Mouse (Mus musculus): ENCODE measurements around the gene Tgfbr3. TPM values are rescaled to one million over a fixed set of nuclear protein-coding genes. Genes with fewer than 3 reads are reported as not detected.

Tgfbr3 gene
- total RNA-seq (2015) (2.4 and 5.6 TPM in 2 replicates), total RNA-seq (2017) (1.7 and 2.8 TPM in 2 replicates)

- ATAC-seq (replicated peaks; ENCODE audit: poor library complexity): peak; percentile 68
Observed at GRCm38 (mm10) chr5:107289234-107289764, at the start of gene Tgfbr3. Gene Tgfbr3 (minus strand): TSS chr5:107289629.

GRCm38 (mm10) chr5:107330916-107331421 is 41.5 kb upstream of the Tgfbr3 start, which contains the start of gene Brdt:
Gene Brdt (plus strand): TSS chr5:107331159.
- no peak for ATAC-seq (replicated peaks; ENCODE audit: poor library complexity)

- peak; percentile 80 for ATAC-seq (replicated peaks; ENCODE audit: poor library complexity)
Observed at GRCm38 (mm10) chr5:107320703-107321102, 31.3 kb upstream of the Tgfbr3 start.

- ATAC-seq (replicated peaks; ENCODE audit: poor library complexity): no peak
Observed at GRCm38 (mm10) chr5:107317141-107317540, 27.7 kb upstream of the Tgfbr3 start.

GRCm38 (mm10) chr5:107307432-107307831 is 18.0 kb upstream of the Tgfbr3 start:
- ATAC-seq (replicated peaks; ENCODE audit: poor library complexity): peak; percentile 58

GRCm38 (mm10) chr5:107304117-107304825 is 14.8 kb upstream of the Tgfbr3 start:
- ATAC-seq (replicated peaks; ENCODE audit: poor library complexity): no peak

- ATAC-seq (replicated peaks; ENCODE audit: poor library complexity): peak; percentile 79
Observed at GRCm38 (mm10) chr5:107303350-107303861, 14.0 kb upstream of the Tgfbr3 start.

GRCm38 (mm10) chr5:107298854-107299253 is 9.4 kb upstream of the Tgfbr3 start:
- ATAC-seq (replicated peaks; ENCODE audit: poor library complexity): no peak

- no peak for ATAC-seq (replicated peaks; ENCODE audit: poor library complexity)
Observed at GRCm38 (mm10) chr5:107296512-107297322, 7.3 kb upstream of the Tgfbr3 start.

- ATAC-seq (replicated peaks; ENCODE audit: poor library complexity): peak; percentile 58
Observed at GRCm38 (mm10) chr5:107295817-107296511, 6.5 kb upstream of the Tgfbr3 start.

- peak; percentile 77 for ATAC-seq (replicated peaks; ENCODE audit: poor library complexity)
Observed at GRCm38 (mm10) chr5:107295061-107295816, 5.8 kb upstream of the Tgfbr3 start.

DNA sequence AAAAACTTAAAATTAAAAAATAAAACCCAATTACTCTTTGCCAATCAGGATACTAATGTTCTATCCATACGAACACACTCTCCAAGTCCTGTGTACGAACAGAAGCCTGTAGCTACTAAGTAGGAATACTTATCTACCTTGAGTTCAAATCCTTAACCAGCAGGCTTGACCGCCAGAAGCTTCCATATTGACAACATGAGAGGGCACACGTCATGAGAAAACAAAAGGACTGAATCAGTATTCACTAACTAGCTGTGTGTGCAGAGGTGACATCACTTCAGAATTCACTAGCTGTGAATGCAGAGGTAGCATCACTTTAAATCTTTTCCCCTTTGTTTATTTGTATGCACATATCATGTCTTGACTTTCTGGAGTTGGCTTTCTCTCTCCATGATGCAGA is 4.6 kb upstream of the Tgfbr3 start:
- no peak for ATAC-seq (replicated peaks; ENCODE audit: poor library complexity)

- ATAC-seq (replicated peaks; ENCODE audit: poor library complexity): no peak
Observed at GRCm38 (mm10) chr5:107289986-107290385, 557 bp upstream of the Tgfbr3 start.

DNA sequence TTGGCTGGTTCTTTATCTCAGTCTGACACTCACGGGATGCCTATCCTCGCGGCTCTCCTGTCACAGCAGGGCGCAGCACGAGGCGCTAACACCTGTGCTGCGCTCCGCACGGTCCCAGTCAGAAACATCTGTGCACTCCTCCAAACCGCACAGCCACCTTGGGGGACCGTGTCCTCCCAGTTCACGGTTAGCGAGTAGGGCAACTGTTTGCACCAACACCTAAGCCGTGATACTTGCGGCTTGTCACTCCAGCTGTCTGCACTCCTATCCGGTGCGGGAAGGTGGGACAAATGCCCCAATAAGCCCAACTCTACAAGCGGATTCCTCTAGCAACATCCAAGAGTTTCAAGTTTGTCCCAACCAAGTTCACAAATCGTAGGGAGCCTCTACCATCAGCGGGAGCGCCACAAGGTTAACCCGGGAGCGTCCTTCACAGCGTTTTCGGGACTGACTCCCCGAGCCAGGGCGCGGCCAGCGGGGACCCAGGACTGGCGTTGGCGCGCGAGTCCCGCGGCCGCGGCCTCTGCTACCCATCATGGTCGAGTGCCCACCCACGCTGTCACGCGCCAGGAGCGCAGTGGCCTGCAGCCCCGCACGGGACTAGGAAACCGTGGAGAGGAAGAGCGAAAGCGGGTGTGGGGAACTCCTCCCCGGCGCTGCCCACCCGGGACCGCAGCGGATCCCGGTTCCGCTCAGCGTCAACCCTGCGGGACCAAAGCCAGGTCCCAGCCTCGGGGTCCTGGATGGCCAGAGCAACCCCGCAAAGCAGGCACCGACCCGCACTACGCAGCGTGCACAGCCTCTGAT is 799 bp downstream of the Tgfbr3 start:
- ATAC-seq (replicated peaks; ENCODE audit: poor library complexity): peak; percentile 64

GRCm38 (mm10) chr5:107287908-107288267 is 1.5 kb downstream of the Tgfbr3 start:
- ATAC-seq (replicated peaks; ENCODE audit: poor library complexity): no peak

DNA sequence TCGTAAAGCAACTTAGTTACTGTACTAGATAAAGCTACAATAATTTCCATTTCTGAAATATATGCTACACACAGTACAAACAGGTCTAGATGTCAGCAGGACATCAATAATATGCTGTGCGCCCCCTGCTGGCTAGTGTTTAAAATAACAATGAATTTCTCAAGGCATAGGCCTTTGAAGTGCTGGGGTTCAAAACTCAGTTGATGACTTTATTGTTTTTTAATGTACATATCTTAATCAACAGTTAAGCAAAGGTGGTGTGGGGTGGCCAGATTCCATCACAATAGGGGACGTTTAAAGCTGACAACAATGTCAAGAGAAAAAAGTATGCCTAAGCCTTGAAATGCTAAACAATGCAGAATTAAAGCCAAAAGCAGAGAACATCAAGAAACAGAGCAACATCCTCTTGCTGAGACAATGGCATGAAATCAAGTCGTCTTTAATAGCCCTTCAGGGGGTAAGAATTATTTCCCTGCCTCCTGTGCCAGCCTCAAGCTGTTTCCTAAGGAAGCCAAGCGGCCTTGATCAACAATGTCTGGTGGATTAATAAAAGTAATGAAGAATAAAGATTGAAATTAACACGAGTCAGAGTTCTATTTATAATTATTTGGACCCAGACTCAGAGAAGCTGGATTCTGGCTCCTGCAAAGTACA is 2.0 kb downstream of the Tgfbr3 start:
- ATAC-seq (replicated peaks; ENCODE audit: poor library complexity): peak; percentile 55

DNA sequence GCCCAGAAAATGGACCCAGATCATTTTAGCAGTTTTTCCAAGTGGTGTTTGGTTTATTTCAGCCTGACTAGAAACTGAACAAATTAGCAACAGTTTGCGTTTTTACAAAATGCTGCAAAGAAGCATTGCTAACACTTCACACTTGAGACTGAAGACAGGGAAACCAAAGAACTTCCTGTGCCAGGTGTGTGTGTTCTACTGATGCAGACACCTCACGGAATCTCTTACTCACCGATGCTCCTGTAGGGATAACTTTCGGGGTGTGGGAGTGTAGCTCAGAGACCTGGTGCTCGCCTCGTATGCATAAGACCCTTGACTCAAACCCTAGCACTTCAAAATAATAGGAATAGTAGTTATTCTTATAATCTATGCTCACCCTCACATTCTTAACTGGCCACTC is 3.9 kb downstream of the Tgfbr3 start:
- no peak for ATAC-seq (replicated peaks; ENCODE audit: poor library complexity)

GRCm38 (mm10) chr5:107283935-107284524 is 5.4 kb downstream of the Tgfbr3 start:
- ATAC-seq (replicated peaks; ENCODE audit: poor library complexity): no peak
